Mouse (Mus musculus): Measurements from ENCODE around the gene Olfr74.
"Not testable (repeated sequence)": the region's sequence is repeated elsewhere in the genome, so short reads cannot be mapped to it uniquely, and the experiment has no call there.

Olfr74 gene

GRCm38 (mm10) chr2:87974563-87974962 lies at the start of gene Olfr74:
TSS of gene Olfr74 (minus strand) at chr2:87974663.
- DNase-seq (ENCODE audit: low spot score), result no peak

- not testable (repeated sequence) for DNase-seq (ENCODE audit: low spot score)
Measured at GRCm38 (mm10) chr2:88022474-88022873, 48.0 kb upstream of the Olfr74 start, which contains the start of gene Olfr1161. TSS of gene Olfr1161 (plus strand) at chr2:88022774.

DNA sequence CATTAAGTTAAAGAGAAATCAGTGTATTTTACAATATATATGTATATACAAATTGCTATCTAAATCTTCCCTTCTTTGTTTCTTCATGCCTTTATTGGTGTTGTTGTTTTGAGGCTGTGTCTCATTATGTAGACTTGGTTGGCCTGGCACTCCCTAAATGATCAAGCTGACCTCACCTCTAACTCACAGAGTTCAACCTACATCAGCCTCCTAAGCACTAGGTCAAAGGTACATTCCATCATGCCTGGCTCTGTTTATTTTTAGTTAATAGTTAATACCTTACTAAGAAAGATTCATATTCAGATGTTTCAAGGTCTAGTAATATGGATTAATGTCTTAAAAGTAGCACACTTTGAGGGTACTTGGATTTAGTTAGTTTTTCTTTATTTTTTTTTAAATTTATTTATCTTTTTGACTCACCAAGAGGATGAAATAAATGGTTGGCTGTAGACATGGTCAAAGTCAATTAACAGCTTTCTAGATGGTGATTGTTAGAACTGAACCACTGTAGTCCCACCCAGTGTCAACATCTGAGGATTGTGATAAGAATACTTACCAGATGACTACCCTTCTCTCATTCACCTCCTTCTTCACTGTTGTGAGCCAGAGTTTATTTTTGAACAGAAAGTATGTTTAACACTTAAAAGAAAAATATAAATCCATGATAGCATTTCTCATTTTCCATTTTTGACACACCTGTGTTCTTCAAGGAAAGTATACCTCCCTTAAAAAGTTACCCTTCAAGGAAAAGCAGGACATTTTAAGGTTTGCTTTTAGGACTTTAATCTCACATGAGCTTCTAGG lies 33.3 kb upstream of the Olfr74 start, which contains the start of gene Olfr1160:
TSS of gene Olfr1160 (minus strand) at position 754 of the 804 bp plus-strand sequence.
- DNase-seq (ENCODE audit: low spot score), result no peak

DNA sequence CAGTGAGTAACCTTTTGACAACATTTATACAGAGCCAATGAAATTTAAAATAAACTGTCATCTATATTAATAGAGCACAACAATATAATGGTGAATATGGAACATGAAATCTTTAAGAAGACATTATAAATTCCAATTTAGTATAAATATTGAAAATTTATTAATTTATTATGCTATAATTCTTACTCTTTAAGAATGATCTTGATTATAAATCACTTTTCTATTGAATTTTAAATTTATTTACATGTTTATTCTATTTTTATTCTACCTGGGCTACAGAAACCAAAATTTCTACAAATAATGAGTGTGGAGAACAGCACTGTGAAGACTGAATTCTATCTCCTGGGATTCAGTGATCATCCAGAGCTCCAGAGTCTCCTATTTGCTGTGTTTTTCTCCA lies 15.3 kb upstream of the Olfr74 start, which contains the start of gene Olfr1158:
TSS of gene Olfr1158 (plus strand) at position 301 of the 400 bp plus-strand sequence.
- no peak for DNase-seq (ENCODE audit: low spot score)

DNA sequence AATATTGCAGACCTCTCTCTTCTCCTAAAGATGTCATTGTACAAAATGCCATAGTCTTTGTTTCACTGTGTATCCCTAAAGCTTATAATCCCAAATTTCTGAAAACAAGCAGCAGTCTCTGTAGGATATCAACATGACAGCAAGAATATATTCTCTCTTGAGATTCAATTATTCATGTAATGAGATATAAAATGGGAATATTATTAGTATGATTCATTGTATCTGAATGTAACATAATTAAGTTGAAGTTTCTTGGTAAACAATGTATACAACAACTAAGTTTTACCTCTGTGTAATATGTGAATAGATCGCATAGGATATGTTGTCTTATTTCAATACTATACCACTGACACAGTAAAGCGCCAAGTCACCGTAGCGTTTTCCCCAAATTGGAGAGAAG lies 6.3 kb downstream of the Olfr74 start, which contains the start of gene Olfr1157:
TSS of gene Olfr1157 (minus strand) at position 101 of the 400 bp plus-strand sequence.
- DNase-seq (ENCODE audit: low spot score), result no peak

DNA sequence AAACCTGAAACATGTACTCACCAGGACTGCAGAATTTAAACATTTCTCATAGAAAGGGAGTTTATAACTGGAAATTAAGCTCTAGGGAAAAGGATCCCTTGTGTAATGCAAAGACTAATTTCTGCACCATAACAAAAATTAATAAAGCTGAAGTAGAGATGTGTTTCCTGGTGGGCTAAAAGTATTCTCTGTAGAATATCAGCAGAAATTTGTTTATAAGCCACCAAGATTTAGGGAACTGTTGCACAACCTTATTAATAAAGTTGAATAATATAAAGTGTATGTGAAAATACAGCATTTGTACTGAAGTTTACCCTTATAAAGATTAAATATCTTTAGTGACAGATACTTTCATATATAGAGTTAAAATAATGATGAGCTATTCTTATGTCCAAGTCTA lies 21.5 kb downstream of the Olfr74 start, which contains the start of gene Olfr1156:
TSS of gene Olfr1156 (minus strand) at position 101 of the 400 bp plus-strand sequence.
- no peak for DNase-seq (ENCODE audit: low spot score)

DNA sequence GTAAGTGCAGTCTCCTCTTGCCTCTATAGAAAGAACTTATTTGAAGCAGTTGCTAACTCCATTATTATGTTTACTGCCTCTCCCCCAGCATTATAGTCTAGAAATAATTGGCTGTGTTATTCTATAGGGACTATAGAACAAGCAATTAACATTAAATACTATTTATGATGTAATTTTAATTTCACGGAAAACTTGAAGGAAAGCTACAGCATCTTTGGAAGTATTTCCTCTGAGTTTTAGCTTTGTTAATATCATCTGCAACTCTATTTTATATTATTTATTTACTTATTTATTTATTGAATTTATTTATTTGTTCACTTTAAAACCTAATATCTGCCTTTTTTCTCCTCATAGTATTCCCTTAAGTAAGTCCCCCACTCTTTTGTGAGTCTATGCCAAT lies 29.4 kb downstream of the Olfr74 start, which contains the start of gene Olfr1155:
TSS of gene Olfr1155 (minus strand) at position 101 of the 400 bp plus-strand sequence.
- no peak for DNase-seq (ENCODE audit: low spot score)

Data from testis, postnatal 10 days (tissue).